8 mouse cellular contexts compared by ENCODE assay signal in genomic region chr15:80080711-80081615, GRCm38 (mm10). TPM values are rescaled to one million over a fixed set of nuclear protein-coding genes. Genes with fewer than 3 reads are reported as not detected.
DNase-seq lines count a peak whose midpoint lies in the region; ATAC-seq lines count a peak whose summit lies in the region.

No protein-coding gene starts in this region.

- peak overlapping the region; percentile 70 for H3K4me3 ChIP-seq in hindbrain, embryonic 11.5 days (ENCODE audit: low read depth, low read length)
- H3K4me3 ChIP-seq in liver, embryonic 13.5 days (replicated peaks) = peak overlapping the region; percentile 87

- H3K4me2 ChIP-seq in hindbrain, embryonic 11.5 days (replicated peaks; ENCODE audit: low read depth, low read length) = peak overlapping the region; percentile 79
- peak overlapping the region; percentile 90 for H3K4me2 ChIP-seq in liver, embryonic 13.5 days

- 63% methylated on average over 9 of the region's 9 CpGs for WGBS in hindbrain, embryonic 11.5 days
- WGBS in liver, embryonic 13.5 days (ENCODE audit: insufficient replicate concordance) = 35% methylated on average over 9 of the region's 9 CpGs

- no peaks in the 10 kb centered on the region for H3K9me3 ChIP-seq in hindbrain, embryonic 11.5 days (ENCODE audit: control insufficient read depth, low read length)
- no peaks in the 10 kb centered on the region for H3K9me3 ChIP-seq in liver, embryonic 13.5 days (replicated peaks)

- H3K9ac ChIP-seq in hindbrain, embryonic 11.5 days (ENCODE audit: low read depth, low read length) = peak overlapping the region; percentile 82; the same call in 1 of the 2 replicates
- peak overlapping the region; percentile 95 for H3K9ac ChIP-seq in liver, embryonic 13.5 days

- H3K27ac ChIP-seq in hindbrain, embryonic 11.5 days (ENCODE audit: low read depth, low read length) = no peak overlapping the region
- H3K27ac ChIP-seq in liver, embryonic 13.5 days = peak overlapping the region; percentile 94

- H3K27me3 ChIP-seq in hindbrain, embryonic 11.5 days (ENCODE audit: control insufficient read depth, insufficient read depth, low read length) = no peaks in the 10 kb centered on the region
- H3K27me3 ChIP-seq in liver, embryonic 13.5 days = no peaks in the 10 kb centered on the region
- no peaks in the 10 kb centered on the region for H3K27me3 ChIP-seq in splenic B cell, adult 2 months (ENCODE audit: control insufficient read depth, insufficient read depth, low read length, poor library complexity, severe bottlenecking)

- DNase-seq in 3134 (ENCODE audit: extremely low read depth, insufficient read length, low spot score) = peak; percentile 55
- peak; percentile 52 for DNase-seq in A20 (ENCODE audit: low read depth, low spot score)
- peak; percentile 72 for DNase-seq in cerebellum, adult 9-10 months
- peak; percentile 76 for DNase-seq in hindbrain, embryonic 11.5 days (ENCODE audit: low spot score)
- DNase-seq in liver, embryonic 13.5 days = no peak
- peak; percentile 86 for DNase-seq in splenic B cell, adult 2 months (ENCODE audit: low read depth, low spot score)
- no peak for DNase-seq in right cerebral cortex, postnatal 14 days
- DNase-seq in urinary bladder, postnatal 14 days (ENCODE audit: low spot score) = no peak

- peaks cover 19% of the 10 kb centered on the region for H3K36me3 ChIP-seq in hindbrain, embryonic 11.5 days (ENCODE audit: control insufficient read depth, insufficient read depth, low read length)
- peaks cover 61% of the 10 kb centered on the region for H3K36me3 ChIP-seq in liver, embryonic 13.5 days
- H3K36me3 ChIP-seq in splenic B cell, adult 2 months (ENCODE audit: control insufficient read depth, insufficient read depth, low read length, poor library complexity, severe bottlenecking) = peaks cover 16% of the 10 kb centered on the region

- peaks cover 7% of the 10 kb centered on the region for H3K4me1 ChIP-seq in hindbrain, embryonic 11.5 days (replicated peaks; ENCODE audit: control insufficient read depth, insufficient read depth, low read length)
- peaks cover 64% of the 10 kb centered on the region for H3K4me1 ChIP-seq in liver, embryonic 13.5 days (replicated peaks)

- ATAC-seq in hindbrain, embryonic 11.5 days (ENCODE audit: low FRiP score) = no peak
- no peak for ATAC-seq in liver, embryonic 13.5 days (ENCODE audit: low read depth)

RNA-seq across cellular contexts. Expression of gene Syngr1, which starts 10.2 kb away (rescaled TPM):
- polyA plus RNA-seq in hindbrain, embryonic 11.5 days (2014; fragmentation: Nextera tagmentation; extraction: Ambion mirVana) = 7.3 and 8.9 TPM in 2 replicates
- polyA plus RNA-seq in liver, embryonic 13.5 days (2015; fragmentation: Nextera tagmentation; extraction: Ambion mirVana) = 16.0 and 20.5 TPM in 2 replicates

RNA-seq across cellular contexts. Expression of gene Rpl3, which starts 10.7 kb away (rescaled TPM):
- 1,014 and 1,045 TPM in 2 replicates for polyA plus RNA-seq in hindbrain, embryonic 11.5 days (2014; fragmentation: Nextera tagmentation; extraction: Ambion mirVana)
- polyA plus RNA-seq in liver, embryonic 13.5 days (2015; fragmentation: Nextera tagmentation; extraction: Ambion mirVana) = 807 and 835 TPM in 2 replicates

RNA-seq across cellular contexts. Expression of gene Tab1, which starts 52.0 kb away (rescaled TPM):
- 21.6 and 24.7 TPM in 2 replicates for polyA plus RNA-seq in hindbrain, embryonic 11.5 days (2014; fragmentation: Nextera tagmentation; extraction: Ambion mirVana)
- 12.5 and 12.9 TPM in 2 replicates for polyA plus RNA-seq in liver, embryonic 13.5 days (2015; fragmentation: Nextera tagmentation; extraction: Ambion mirVana)

Comparison
In these comparisons a context has a peak if more than half of its experiments do, and no peak if none do; other contexts are left out.
1. DNase-seq: peak in 3134 (single experiment), A20 (single experiment), cerebellum, adult 9-10 months (single experiment), hindbrain, embryonic 11.5 days (single experiment) and splenic B cell, adult 2 months (single experiment); none in liver, embryonic 13.5 days (single experiment), right cerebral cortex, postnatal 14 days (single experiment) and urinary bladder, postnatal 14 days (single experiment).